Mouse (Mus musculus): ENCODE data around the gene Med19. TPM values are rescaled to one million over a fixed set of nuclear protein-coding genes. Genes with fewer than 3 reads are reported as not detected.

The Med19 gene
- total and polyA plus RNA-seq, 3 experiments, result 6.8 to 14.2 (median 11.5) TPM

- Histone ChIP-seq H3K4me3 (no peak overlapping the region), H3K79me2 (replicated peaks; ENCODE audit: control insufficient read depth, insufficient read depth, low read length) (peaks cover 1% of the 10 kb centered on the region; the same call in 1 of the 2 replicates), H3K4me1 (ENCODE audit: control insufficient read depth, insufficient read depth, low read length) (no peaks in the 10 kb centered on the region), H3K9ac (ENCODE audit: low read depth, low read length) (no peak overlapping the region), H3K36me3 (ENCODE audit: control insufficient read depth, insufficient read depth, low read length) (no peaks in the 10 kb centered on the region; the same call in 1 of the 2 replicates), H3K27ac (no peak overlapping the region), H3K27me3 (ENCODE audit: control insufficient read depth, insufficient read depth, low read length) (no peaks in the 10 kb centered on the region)
- intact Hi-C loops (cut with DNase I), result no loop called here
- 32% methylated on average over 6 of the region's 6 CpGs for WGBS
- no peak for DNase-seq
- no peak for TF ChIP-seq POLR2A (IDR thresholded peaks at IDR 0.05; ENCODE audit: insufficient read depth, low read depth, low read length)
- TF ChIP-seq EP300 (IDR thresholded peaks at IDR 0.05; ENCODE audit: insufficient read depth, low read depth, low read length), result no peak
- no peak for TF ChIP-seq CTCF (IDR thresholded peaks at IDR 0.05)
Measured at GRCm38 (mm10) chr2:84682605-84683183, 4.5 kb downstream of the Med19 start.

- H3K4me1 ChIP-seq (ENCODE audit: control insufficient read depth, insufficient read depth, low read length), result no peaks in the 10 kb centered on the region
- peaks cover 2% of the 10 kb centered on the region for H3K36me3 ChIP-seq (ENCODE audit: control insufficient read depth, insufficient read depth, low read length)
- 64% methylated on average over 2 of the region's 2 CpGs for WGBS
- H3K27ac ChIP-seq, result no peak overlapping the region
- H3K4me3 ChIP-seq, result no peak overlapping the region
- H3K27me3 ChIP-seq (ENCODE audit: control insufficient read depth, insufficient read depth, low read length), result no peaks in the 10 kb centered on the region
- H3K9ac ChIP-seq (ENCODE audit: low read depth, low read length), result no peak overlapping the region
- TF ChIP-seq CTCF (IDR thresholded peaks at IDR 0.05) (no peak), POLR2A (IDR thresholded peaks at IDR 0.05; ENCODE audit: insufficient read depth, low read depth, low read length) (no peak), EP300 (IDR thresholded peaks at IDR 0.05; ENCODE audit: insufficient read depth, low read depth, low read length) (no peak)
- intact Hi-C loops (cut with DNase I), result no loop called here
- H3K79me2 ChIP-seq (replicated peaks; ENCODE audit: control insufficient read depth, insufficient read depth, low read length), result no peaks in the 10 kb centered on the region
- DNase-seq, result no peak
Measured at GRCm38 (mm10) chr2:84688080-84688844, 10.1 kb downstream of the Med19 start.

GRCm38 (mm10) chr2:84690050-84690449 is 11.8 kb downstream of the Med19 start:
- no peak for DNase-seq
- TF ChIP-seq EP300 (IDR thresholded peaks at IDR 0.05; ENCODE audit: insufficient read depth, low read depth, low read length) (no peak), CTCF (IDR thresholded peaks at IDR 0.05) (no peak), POLR2A (IDR thresholded peaks at IDR 0.05; ENCODE audit: insufficient read depth, low read depth, low read length) (no peak)
- no peak overlapping the region for H3K4me3 ChIP-seq
- no peak overlapping the region for H3K27ac ChIP-seq
- no peaks in the 10 kb centered on the region for H3K27me3 ChIP-seq (ENCODE audit: control insufficient read depth, insufficient read depth, low read length)
- WGBS, result 75% methylated on average over 12 of the region's 12 CpGs
- H3K9ac ChIP-seq (ENCODE audit: low read depth, low read length), result no peak overlapping the region
- H3K79me2 ChIP-seq (replicated peaks; ENCODE audit: control insufficient read depth, insufficient read depth, low read length), result no peaks in the 10 kb centered on the region
- no peaks in the 10 kb centered on the region for H3K4me1 ChIP-seq (ENCODE audit: control insufficient read depth, insufficient read depth, low read length)
- intact Hi-C loops (cut with DNase I), result no loop called here
- peaks cover 3% of the 10 kb centered on the region for H3K36me3 ChIP-seq (ENCODE audit: control insufficient read depth, insufficient read depth, low read length)

- Histone ChIP-seq H3K4me1 (ENCODE audit: control insufficient read depth, insufficient read depth, low read length) (no peaks in the 10 kb centered on the region), H3K36me3 (ENCODE audit: control insufficient read depth, insufficient read depth, low read length) (peaks cover 6% of the 10 kb centered on the region), H3K4me3 (no peak overlapping the region), H3K27ac (no peak overlapping the region), H3K9ac (ENCODE audit: low read depth, low read length) (no peak overlapping the region), H3K79me2 (replicated peaks; ENCODE audit: control insufficient read depth, insufficient read depth, low read length) (no peaks in the 10 kb centered on the region), H3K27me3 (ENCODE audit: control insufficient read depth, insufficient read depth, low read length) (no peaks in the 10 kb centered on the region)
- WGBS, result 86% methylated on average over 5 of the region's 5 CpGs
- no peak for DNase-seq
- no peak for TF ChIP-seq EP300 (IDR thresholded peaks at IDR 0.05; ENCODE audit: insufficient read depth, low read depth, low read length)
- TF ChIP-seq CTCF (IDR thresholded peaks at IDR 0.05), result no peak
- no peak for TF ChIP-seq POLR2A (IDR thresholded peaks at IDR 0.05; ENCODE audit: insufficient read depth, low read depth, low read length)
- intact Hi-C loops (cut with DNase I), result no loop called here
Measured at GRCm38 (mm10) chr2:84695007-84695695, 16.9 kb downstream of the Med19 start.

- WGBS, result 78% methylated on average over 1 of the region's 1 CpGs
- Histone ChIP-seq H3K4me1 (ENCODE audit: control insufficient read depth, insufficient read depth, low read length) (no peaks in the 10 kb centered on the region; the same call in 1 of the 2 replicates), H3K79me2 (replicated peaks; ENCODE audit: control insufficient read depth, insufficient read depth, low read length) (peaks cover under 1% of the 10 kb centered on the region), H3K9ac (ENCODE audit: low read depth, low read length) (no peak overlapping the region), H3K4me3 (no peak overlapping the region), H3K27ac (no peak overlapping the region), H3K36me3 (ENCODE audit: control insufficient read depth, insufficient read depth, low read length) (peaks cover 20% of the 10 kb centered on the region), H3K27me3 (ENCODE audit: control insufficient read depth, insufficient read depth, low read length) (no peaks in the 10 kb centered on the region)
- intact Hi-C loops (cut with DNase I), result no loop called here
- TF ChIP-seq EP300 (IDR thresholded peaks at IDR 0.05; ENCODE audit: insufficient read depth, low read depth, low read length) (no peak), POLR2A (IDR thresholded peaks at IDR 0.05; ENCODE audit: insufficient read depth, low read depth, low read length) (no peak), CTCF (IDR thresholded peaks at IDR 0.05) (no peak)
- DNase-seq, result no peak
Measured at GRCm38 (mm10) chr2:84703497-84703896, 25.3 kb downstream of the Med19 start.
